Mouse (Mus musculus) left cerebral cortex, adult 2 months (tissue): ENCODE measurements around the gene Gm28047. TPM values are rescaled to one million over a fixed set of nuclear protein-coding genes. Genes with fewer than 3 reads are reported as not detected.

ENCODE experiments used
- DNase-seq, 2 experiments: peaks; one replicate each; pipeline ENCODE4 v3.0.0; 2021 to 2022; ENCODE audit warnings: low spot score in 2 of 2, mixed read lengths in 1 of 2; ENCODE audit errors: extremely low spot score in 1 of 2
- H3K27ac ChIP-seq: fragments of 200-600 bp; 2 replicates; pipeline ENCODE4 v1.8.1; 2022
- H3K4me3 ChIP-seq: fragments of 200-600 bp; 2 replicates; pipeline ENCODE4 v1.8.1; 2022
- CTCF ChIP-seq: fragments of 200-600 bp; IDR thresholded peaks from 2 replicates; pipeline ENCODE4 v1.8.1; 2022; ENCODE audit warnings: antibody characterized with exemption, mild to moderate bottlenecking, moderate library complexity
- intact Hi-C: fragments of 180-260 bp; cut with DNase I; formaldehyde crosslinking; loops from one replicate; pipeline ENCODE4 v1.15.1; 2025
- total RNA-seq, 2 experiments: library from RNA; stranded (reverse); gene quantifications; 2 replicates each; pipeline ENCODE4 v1.2.3; 2021

Gm28047 gene
- total RNA-seq, 2 experiments from 2014 or later = 2.1 TPM; not detected in 1

GRCm38 (mm10) chr15:102517976-102518858 lies 106.7 kb downstream of the Gm28047 start, which contains the start of gene Tarbp2:
Tarbp2 (plus strand) TSS chr15:102518192.
- intact Hi-C loops = loop anchor here (1.0 to 5.0 kb wide), 4 partner anchors 28 to 153 kb away; partner anchors contain the start of genes Pcbp2 and Sp1
- H3K4me3 ChIP-seq = peak within 1 kb of the TSS; percentile 91
- H3K27ac ChIP-seq = peak within 1 kb of the TSS; percentile 100
- TF ChIP-seq CTCF = no peak
- peak; percentile 99 to 100 for DNase-seq

GRCm38 (mm10) chr15:102517631-102517975 lies 107.3 kb downstream of the Gm28047 start:
- Histone ChIP-seq H3K27ac (peak overlapping the region; percentile 91), H3K4me3 (peak overlapping the region; percentile 59)
- intact Hi-C loops = loop anchor here (1.0 to 5.0 kb wide), 2 partner anchors 47 to 110 kb away; partner anchors contain the start of genes Pcbp2 and Sp1
- no peak for TF ChIP-seq CTCF
- DNase-seq = no peak

GRCm38 (mm10) chr15:102516728-102517404 lies 108.0 kb downstream of the Gm28047 start, which contains the start of gene Map3k12:
Map3k12 (minus strand) TSS chr15:102517064.
- peak; percentile 80 to 82 for DNase-seq
- Histone ChIP-seq H3K4me3 (peak within 1 kb of the TSS; percentile 59), H3K27ac (peak within 1 kb of the TSS; percentile 91)
- intact Hi-C loops = loop anchor here (1.0 to 5.0 kb wide), 2 partner anchors 47 to 110 kb away; partner anchors contain the start of genes Pcbp2 and Sp1
- no peak for TF ChIP-seq CTCF

GRCm38 (mm10) chr15:102516293-102516692 lies 108.6 kb downstream of the Gm28047 start:
- no peak for DNase-seq
- Histone ChIP-seq H3K4me3 (peak overlapping the region; percentile 59), H3K27ac (peak overlapping the region; percentile 91)
- no peak; the same call in 1 of the 2 replicates for TF ChIP-seq CTCF
- intact Hi-C loops = loop anchor here (5.0 kb wide), 1 partner anchor 109 kb away; the partner anchor contains the start of gene Sp1

- H3K27ac ChIP-seq = peak overlapping the region; percentile 91
- intact Hi-C loops = loop anchor here (5.0 kb wide), 1 partner anchor 108 kb away; the partner anchor contains the start of gene Sp1
- H3K4me3 ChIP-seq = peak overlapping the region; percentile 59
- DNase-seq = peak in 1 of 2 experiments; percentile 13
- TF ChIP-seq CTCF = no peak
These were observed 109.1 kb downstream of the Gm28047 start for GRCm38 (mm10) chr15:102515791-102516190.

- peak overlapping the region; percentile 59 for H3K4me3 ChIP-seq
- no peak overlapping the region for H3K27ac ChIP-seq
- intact Hi-C loops = loop anchor here (5.0 kb wide), 1 partner anchor 108 kb away; the partner anchor contains the start of gene Sp1
- DNase-seq = peak in 1 of 2 experiments; percentile 6
- TF ChIP-seq CTCF = no peak
These were observed 109.6 kb downstream of the Gm28047 start for GRCm38 (mm10) chr15:102515261-102515660.

GRCm38 (mm10) chr15:102513004-102513403 lies 111.9 kb downstream of the Gm28047 start:
- TF ChIP-seq CTCF = no peak
- Histone ChIP-seq H3K27ac (no peak overlapping the region), H3K4me3 (no peak overlapping the region)
- intact Hi-C loops = no loop called here
- peak in 1 of 2 experiments; percentile 3 for DNase-seq

- DNase-seq = no peak
- TF ChIP-seq CTCF = no peak
- intact Hi-C loops = no loop called here
- H3K4me3 ChIP-seq = no peak overlapping the region
- no peak overlapping the region; the same call in 1 of the 2 replicates for H3K27ac ChIP-seq
These were observed 112.4 kb downstream of the Gm28047 start for GRCm38 (mm10) chr15:102512471-102512870.

GRCm38 (mm10) chr15:102512010-102512409 lies 112.9 kb downstream of the Gm28047 start:
- peak overlapping the region; percentile 93; the same call in 1 of the 2 replicates for H3K27ac ChIP-seq
- intact Hi-C loops = no loop called here

GRCm38 (mm10) chr15:102511285-102511833 lies 113.5 kb downstream of the Gm28047 start:
- Histone ChIP-seq H3K4me3 (peak overlapping the region; percentile 75), H3K27ac (peak overlapping the region; percentile 93)
- DNase-seq = peak; percentile 8 to 12
- intact Hi-C loops = no loop called here
- TF ChIP-seq CTCF = no peak

More at GRCm38 (mm10) chr15:102512010-102512409, 112.9 kb downstream of the Gm28047 start:
- H3K4me3 ChIP-seq = no peak overlapping the region
- TF ChIP-seq CTCF = no peak
- DNase-seq = peak in 1 of 2 experiments; percentile 8
